Mouse (Mus musculus) G1E (cell line): Measurements from ENCODE around the gene Ceacam1.

Source experiments
- CTCF ChIP-seq: IDR thresholded peaks from 2 replicates; pipeline ENCODE4 v1.5.1; 2012; ENCODE audit warnings: low read depth, low read length, inconsistent platforms, mixed read lengths
- GATA1 ChIP-seq: IDR thresholded peaks from 2 replicates; pipeline ENCODE4 v1.6.1; 2012; ENCODE audit warnings: borderline replicate concordance, low read length, inconsistent platforms, mixed read lengths

GRCm38 (mm10) chr7:25433007-25433541, 44.3 kb downstream of the Ceacam1 start:
- TF ChIP-seq GATA1 (no peak), CTCF (no peak)
